Mouse (Mus musculus): Measurements from ENCODE around the gene Retreg1.

Retreg1 gene

GRCm38 (mm10) chr15:25843086-25843991 lies at the start of gene Retreg1:
Retreg1 (plus strand) TSS chr15:25843180.
- DNase-seq (ENCODE audit: low spot score), result peak; percentile 76

GRCm38 (mm10) chr15:25794123-25794522 lies 48.9 kb upstream of the Retreg1 start:
- DNase-seq (ENCODE audit: low spot score), result no peak

- DNase-seq (ENCODE audit: low spot score), result no peak
Observed at GRCm38 (mm10) chr15:25795496-25795895, 47.5 kb upstream of the Retreg1 start.

GRCm38 (mm10) chr15:25796353-25796752 lies 46.6 kb upstream of the Retreg1 start:
- no peak for DNase-seq (ENCODE audit: low spot score)

DNA sequence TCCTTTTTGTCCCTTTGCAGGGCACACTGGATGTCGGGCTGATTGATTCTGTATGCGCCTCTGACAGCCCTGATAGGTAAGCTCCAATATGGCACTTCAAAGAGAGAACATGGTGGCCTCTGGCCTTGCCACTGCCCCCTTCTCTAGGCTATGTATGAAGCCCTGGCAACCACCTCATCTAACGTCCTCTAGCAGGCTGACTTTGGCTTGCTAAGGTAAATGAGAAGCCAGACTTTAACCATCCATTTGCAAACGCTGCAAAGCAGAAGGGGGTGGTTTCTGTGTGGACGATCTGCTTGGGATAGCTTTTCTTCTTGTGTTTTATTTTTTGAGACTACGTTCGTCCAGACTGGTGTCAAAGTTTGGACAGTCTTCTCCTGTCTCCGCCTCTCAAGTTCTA lies 45.8 kb upstream of the Retreg1 start:
- DNase-seq (ENCODE audit: low spot score), result no peak

- no peak for DNase-seq (ENCODE audit: low spot score)
Observed at GRCm38 (mm10) chr15:25797888-25798287, 45.1 kb upstream of the Retreg1 start.

- DNase-seq (ENCODE audit: low spot score), result no peak
Observed at GRCm38 (mm10) chr15:25801726-25802125, 41.3 kb upstream of the Retreg1 start.

DNA sequence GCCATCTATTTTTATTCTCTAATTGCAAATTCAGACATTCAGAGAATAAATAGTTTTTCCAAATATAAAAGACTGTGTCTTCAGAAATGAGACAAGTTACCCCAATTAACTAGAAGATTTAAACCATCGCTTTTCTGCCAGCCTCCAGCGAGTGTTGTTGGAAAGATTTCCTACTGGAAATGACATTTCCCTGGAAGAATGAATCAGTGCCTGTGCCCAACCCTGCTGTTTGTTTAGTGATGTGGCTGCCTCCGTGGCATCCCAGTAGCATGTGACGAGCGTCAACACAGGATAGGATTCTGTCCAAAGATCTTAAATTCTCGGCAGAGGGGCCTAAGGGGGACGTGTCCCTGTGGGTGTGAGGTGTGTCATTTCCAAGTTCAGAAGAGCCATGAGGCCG lies 40.8 kb upstream of the Retreg1 start:
- DNase-seq (ENCODE audit: low spot score), result no peak

DNA sequence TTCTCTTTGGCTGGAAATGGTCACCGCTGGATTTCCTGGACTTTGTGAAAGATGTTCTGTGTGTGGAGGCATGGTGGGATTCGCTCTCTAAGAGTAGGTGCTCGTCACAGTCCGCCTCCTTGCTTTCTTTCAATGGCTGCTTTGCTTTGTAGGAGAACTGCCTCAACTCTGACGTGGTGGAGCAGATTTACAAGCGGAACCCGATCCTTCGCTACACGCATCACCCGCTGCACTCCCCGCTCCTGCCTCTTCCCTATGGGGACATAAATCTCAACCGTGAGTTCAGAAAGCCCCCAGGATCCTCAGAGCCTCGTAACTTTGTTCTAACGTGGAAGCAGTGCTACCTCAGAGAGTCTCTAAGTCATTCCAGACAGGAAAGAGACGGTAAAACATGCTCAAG lies 39.9 kb upstream of the Retreg1 start:
- DNase-seq (ENCODE audit: low spot score), result no peak

DNA sequence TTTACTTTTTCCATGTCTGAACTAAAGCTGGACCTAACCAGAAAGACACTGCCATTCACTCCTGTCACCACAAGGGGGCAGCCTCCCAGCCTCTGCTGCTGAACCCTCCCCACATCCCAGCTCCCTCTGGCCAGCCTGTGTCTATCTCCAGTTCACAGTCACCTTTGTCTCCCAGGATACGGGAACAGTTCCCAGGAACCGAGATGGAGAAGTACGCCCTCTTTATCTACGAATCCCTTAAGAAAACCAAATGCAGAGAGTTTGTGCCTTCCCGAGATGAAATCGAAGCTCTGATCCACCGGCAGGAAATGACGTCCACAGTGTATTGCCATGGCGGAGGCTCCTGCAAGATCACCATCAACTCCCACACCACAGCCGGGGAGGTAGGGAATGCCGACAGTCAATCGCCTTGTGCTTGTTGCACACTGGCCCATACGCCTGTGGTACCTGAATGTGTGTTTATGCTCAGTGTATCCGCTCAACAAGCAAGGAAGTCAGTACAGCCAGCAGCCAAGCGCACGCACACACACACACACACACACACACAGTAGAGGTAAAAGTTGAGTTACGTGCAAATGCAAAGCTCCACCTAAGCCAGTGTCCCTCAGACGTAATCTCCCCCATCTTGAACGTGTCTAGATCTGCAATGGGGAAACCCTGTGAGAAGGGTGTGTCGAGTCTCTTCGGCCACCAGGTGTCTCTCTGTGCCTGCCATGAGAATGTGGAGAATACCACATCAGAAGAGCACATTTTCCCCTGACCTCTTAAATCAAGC lies 37.5 kb upstream of the Retreg1 start:
- peak; percentile 62 for DNase-seq (ENCODE audit: low spot score)

DNA sequence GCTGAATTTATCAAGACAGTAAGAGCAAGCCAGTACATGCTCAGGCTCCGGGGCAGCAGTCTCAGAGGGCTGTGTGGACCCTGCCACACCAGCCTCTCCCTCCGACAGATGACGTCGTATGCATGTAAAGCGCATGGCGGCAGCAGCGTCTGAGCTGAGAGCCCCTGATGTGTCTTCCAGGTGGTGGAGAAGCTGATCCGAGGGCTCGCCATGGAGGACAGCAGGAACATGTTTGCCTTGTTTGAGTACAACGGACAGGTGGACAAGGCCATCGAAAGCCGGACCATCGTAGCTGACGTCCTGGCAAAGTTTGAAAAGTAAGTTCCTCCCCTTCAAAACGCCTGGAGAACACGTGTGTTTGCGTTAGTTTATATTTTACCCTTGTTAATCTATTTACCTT lies 36.6 kb upstream of the Retreg1 start:
- no peak for DNase-seq (ENCODE audit: low spot score)

DNA sequence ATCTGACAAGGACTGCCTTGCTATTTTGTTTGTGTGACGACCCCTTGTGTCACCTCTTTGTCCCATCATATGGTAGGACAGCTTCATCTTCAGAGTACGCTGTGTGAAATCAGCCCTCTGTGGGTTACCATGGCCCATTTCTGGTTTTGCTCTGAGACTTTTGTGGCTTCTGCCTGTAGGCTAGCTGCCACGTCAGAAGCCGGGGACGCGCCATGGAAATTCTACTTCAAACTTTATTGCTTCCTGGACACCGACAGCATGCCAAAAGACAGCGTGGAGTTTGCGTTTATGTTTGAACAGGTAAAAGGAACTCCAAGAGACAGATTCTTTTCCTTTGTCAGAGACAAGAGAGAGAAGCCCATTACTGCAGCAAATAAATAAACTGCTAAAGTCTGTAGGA lies 36.1 kb upstream of the Retreg1 start:
- no peak for DNase-seq (ENCODE audit: low spot score)

- DNase-seq (ENCODE audit: low spot score), result no peak
Observed at GRCm38 (mm10) chr15:25808677-25809460, 34.1 kb upstream of the Retreg1 start.

DNA sequence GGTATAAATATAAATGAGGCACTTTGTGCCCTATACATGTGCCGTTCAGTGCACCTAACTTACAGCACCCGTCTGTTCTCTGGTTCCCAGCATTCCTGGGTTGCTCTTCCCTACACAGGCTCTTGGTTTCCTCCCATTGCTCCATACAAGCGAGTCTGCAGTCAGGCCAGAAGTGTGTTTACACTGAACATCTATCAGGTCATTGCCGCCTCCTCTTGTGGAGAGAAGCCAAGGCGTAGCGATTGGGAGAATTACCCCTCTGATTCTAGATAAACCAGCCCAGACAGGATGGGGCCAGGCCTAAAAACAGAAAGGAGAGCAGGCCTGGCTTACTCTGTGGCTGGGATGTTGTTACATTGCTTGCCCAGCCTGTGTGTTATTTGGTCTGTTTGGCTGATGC lies 33.3 kb upstream of the Retreg1 start:
- no peak for DNase-seq (ENCODE audit: low spot score)

GRCm38 (mm10) chr15:25811834-25812250 lies 31.1 kb upstream of the Retreg1 start:
- no peak for DNase-seq (ENCODE audit: low spot score)

DNA sequence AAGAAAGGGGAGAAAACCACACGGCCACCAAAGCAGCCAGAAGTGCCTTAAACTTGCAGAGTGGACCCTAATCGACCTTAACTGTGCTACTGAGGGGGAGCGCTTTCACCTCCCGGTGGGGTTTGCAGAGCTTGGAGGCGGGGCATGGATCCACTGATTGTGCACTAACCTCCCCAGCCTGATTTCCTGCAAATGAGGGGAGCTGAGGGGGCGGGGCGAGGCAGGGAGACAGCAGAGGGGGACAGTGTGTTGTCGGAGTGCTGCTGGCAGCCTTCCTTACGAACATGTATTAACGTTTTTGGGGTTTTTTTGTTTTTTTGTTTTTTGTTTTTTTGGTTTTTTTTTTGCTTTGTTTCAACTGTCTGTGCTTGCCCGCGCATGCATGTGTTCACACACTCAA lies 30.5 kb upstream of the Retreg1 start:
- no peak for DNase-seq (ENCODE audit: low spot score)

DNA sequence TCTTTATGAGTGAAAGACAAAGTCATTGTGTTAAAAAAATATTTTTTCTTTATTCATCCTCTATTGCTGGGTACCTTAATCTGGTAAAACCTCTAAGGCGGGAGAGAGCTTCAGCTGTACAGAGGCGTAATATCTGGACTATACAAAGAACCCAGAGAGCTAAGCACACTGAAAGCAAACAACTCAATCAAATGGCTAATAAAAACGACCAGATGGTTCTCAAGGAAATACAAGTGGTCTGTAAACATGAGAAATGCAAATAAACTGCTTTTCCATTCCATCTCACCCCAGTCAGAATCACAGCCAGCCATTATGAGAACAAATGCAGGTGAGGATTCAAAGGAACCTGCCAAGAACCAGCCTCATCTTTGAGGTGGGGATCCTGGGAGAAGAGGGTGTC lies 28.4 kb upstream of the Retreg1 start:
- no peak for DNase-seq (ENCODE audit: low spot score)

- DNase-seq (ENCODE audit: low spot score), result no peak
Observed at GRCm38 (mm10) chr15:25817191-25817590, 25.8 kb upstream of the Retreg1 start.

- DNase-seq (ENCODE audit: low spot score), result no peak
Observed at GRCm38 (mm10) chr15:25821981-25822380, 21.0 kb upstream of the Retreg1 start.

DNA sequence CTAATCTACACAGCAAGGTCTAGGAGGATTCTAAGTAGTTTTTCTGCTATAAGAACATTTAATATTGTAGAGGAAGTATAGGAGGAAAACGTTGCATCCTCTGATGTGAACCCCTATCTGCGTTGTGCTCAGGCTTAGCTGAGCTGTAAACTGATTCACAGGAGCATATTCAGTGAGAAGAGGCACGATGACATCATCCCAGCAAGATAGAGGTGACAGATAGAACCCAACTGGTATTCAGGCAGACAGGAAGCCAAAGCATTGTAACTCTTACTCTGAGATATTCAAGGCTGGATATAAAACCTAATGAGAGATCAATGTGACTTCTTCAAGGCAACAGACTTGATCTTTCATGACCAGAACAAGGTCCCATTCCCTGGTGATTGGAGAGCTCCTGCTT lies 20.3 kb upstream of the Retreg1 start:
- no peak for DNase-seq (ENCODE audit: low spot score)

DNA sequence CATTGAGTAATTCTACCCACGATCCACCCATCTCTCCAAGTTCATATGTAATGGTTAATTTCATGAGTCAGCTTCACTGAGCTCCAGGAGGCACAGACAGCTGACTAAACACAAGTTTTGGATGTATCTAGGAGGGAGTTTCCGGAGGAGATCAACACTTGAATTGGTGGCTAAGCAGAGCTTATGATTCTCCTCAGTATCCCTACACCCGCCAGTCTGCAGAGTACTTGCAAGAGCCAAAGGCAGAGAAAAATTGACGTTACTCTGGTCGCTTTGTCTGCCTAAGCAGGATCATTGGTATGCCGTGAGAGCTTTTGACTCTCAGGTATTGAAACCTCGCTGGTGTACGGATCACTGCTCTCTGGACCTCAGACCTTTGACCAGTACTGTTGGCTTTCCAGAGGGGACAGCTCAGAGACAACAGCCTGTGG lies 16.4 kb upstream of the Retreg1 start:
- no peak for DNase-seq (ENCODE audit: low spot score)

- DNase-seq (ENCODE audit: low spot score), result no peak
Observed at GRCm38 (mm10) chr15:25828464-25828863, 14.5 kb upstream of the Retreg1 start.
